Mouse (Mus musculus) lung, postnatal 4 days (tissue): ENCODE measurements at regions not wholly inside any gene's neighbourhood (a gene's known extent, or its start where the extent isn't known, plus 50 kb on each side); places are given as distances from the start of the nearest gene placed in this dataset.

Source experiments
- DNase-seq, 2 experiments: peaks; one replicate each; pipeline ENCODE4 v3.0.0; 2021

- no peak for DNase-seq
Measured at GRCm38 (mm10) chr3:102574320-102574719, 104.6 kb downstream of the Ngf start.

GRCm38 (mm10) chr3:102576896-102577295 is 107.2 kb downstream of the Ngf start:
- no peak for DNase-seq

GRCm38 (mm10) chr3:102581830-102582229 is 112.1 kb downstream of the Ngf start:
- no peak for DNase-seq

- no peak for DNase-seq
Measured at GRCm38 (mm10) chr3:102585136-102585535, 115.4 kb downstream of the Ngf start.

GRCm38 (mm10) chr3:102586221-102586620 is 116.5 kb downstream of the Ngf start:
- DNase-seq = no peak

- no peak for DNase-seq
Measured at GRCm38 (mm10) chr3:102592041-102592440, 122.3 kb downstream of the Ngf start.

- DNase-seq = no peak
Measured at GRCm38 (mm10) chr3:102596944-102597551, 127.3 kb downstream of the Ngf start.

GRCm38 (mm10) chr3:102599061-102599460 is 129.3 kb downstream of the Ngf start:
- no peak for DNase-seq

- DNase-seq = no peak
Measured at GRCm38 (mm10) chr3:102602766-102603165, 131.6 kb upstream of the Tspan2 start.

- no peak for DNase-seq
Measured at GRCm38 (mm10) chr3:102605284-102605683, 129.0 kb upstream of the Tspan2 start.

- no peak for DNase-seq
Measured at GRCm38 (mm10) chr3:102610970-102611369, 123.4 kb upstream of the Tspan2 start.

GRCm38 (mm10) chr3:102611398-102612366 is 122.6 kb upstream of the Tspan2 start:
- DNase-seq = peak in 1 of 2 experiments; percentile 35

- no peak for DNase-seq
Measured at GRCm38 (mm10) chr3:102619666-102620377, 114.5 kb upstream of the Tspan2 start.

- DNase-seq = no peak
Measured at GRCm38 (mm10) chr3:102636076-102636475, 98.3 kb upstream of the Tspan2 start.

- DNase-seq = no peak
Measured at GRCm38 (mm10) chr3:102636674-102637073, 97.7 kb upstream of the Tspan2 start.

GRCm38 (mm10) chr3:102644276-102644940 is 89.9 kb upstream of the Tspan2 start:
- DNase-seq = no peak

GRCm38 (mm10) chr3:102648450-102648849 is 85.9 kb upstream of the Tspan2 start:
- DNase-seq = no peak

- no peak for DNase-seq
Measured at GRCm38 (mm10) chr3:102654962-102655361, 79.4 kb upstream of the Tspan2 start.

- no peak for DNase-seq
Measured at GRCm38 (mm10) chr3:102657116-102657515, 77.2 kb upstream of the Tspan2 start.

GRCm38 (mm10) chr3:102657531-102658060 is 76.7 kb upstream of the Tspan2 start:
- DNase-seq = no peak

GRCm38 (mm10) chr3:102659352-102659751 is 75.0 kb upstream of the Tspan2 start:
- no peak for DNase-seq

- DNase-seq = no peak
Measured at GRCm38 (mm10) chr3:102661296-102661695, 73.0 kb upstream of the Tspan2 start.

GRCm38 (mm10) chr3:102663711-102664110 is 70.6 kb upstream of the Tspan2 start:
- no peak for DNase-seq
